Mouse (Mus musculus): ENCODE data around the gene Slc3a2.

The Slc3a2 gene

DNA sequence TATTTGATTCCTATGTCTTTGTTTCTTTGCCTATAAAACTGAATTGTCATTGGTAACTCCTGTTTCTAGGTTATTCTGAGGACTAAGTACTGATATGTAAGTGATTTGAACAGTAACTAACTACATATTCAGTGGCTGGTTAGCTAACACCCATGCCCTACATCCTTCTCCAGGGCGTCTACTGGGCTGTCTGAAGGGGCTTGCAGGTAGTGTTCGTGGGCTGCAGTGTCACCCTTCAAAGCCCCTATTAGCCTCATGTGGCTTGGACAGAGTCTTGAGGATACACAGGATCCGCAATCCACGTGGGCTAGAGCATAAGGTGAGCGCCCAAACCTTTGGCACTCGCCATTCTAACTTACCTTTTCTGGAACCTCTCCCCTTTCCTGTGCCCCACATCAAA is 16.5 kb upstream of the Slc3a2 start:
- ChIA-PET CTCF (interaction anchor here in 2 of 4 experiments (0.9 to 1.7 kb wide), 2 partner anchors 21 to 22 kb away, joined by 5 to 17 read pairs; no protein-coding TSS in a partner anchor), POLR2A (interaction anchor here (0.7 to 31.6 kb wide), 34 partner anchors 11 to 328 kb away, joined by 3 to 1732 read pairs (median 10); partner anchors contain the start of genes Nxf1 (in 3 of the 4), Slc3a2 (in 3 of the 4), Hnrnpul2 (in 2 of the 4) and Taf6l (in 2 of the 4))

DNA sequence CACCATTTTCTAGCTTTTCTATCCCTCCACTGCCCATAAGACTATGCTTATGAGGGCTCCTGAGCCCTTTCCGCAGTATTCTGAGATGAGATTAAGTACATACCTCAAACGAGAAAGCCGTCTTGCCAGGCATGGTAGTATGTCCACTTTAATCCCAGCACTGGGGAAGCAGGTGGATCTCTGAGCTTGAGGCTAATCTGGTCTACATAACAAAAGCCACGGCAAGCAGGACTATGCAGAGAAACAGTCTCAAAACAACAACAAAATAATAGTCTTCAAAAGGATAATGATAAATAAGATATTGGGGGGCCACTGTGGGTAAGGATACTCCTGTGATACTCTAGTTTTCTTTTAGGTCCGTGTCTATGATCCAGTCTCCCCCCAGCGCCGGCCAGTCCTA is 15.7 kb upstream of the Slc3a2 start:
- ChIA-PET CTCF (no interaction called here), POLR2A (interaction anchor here (0.7 to 31.6 kb wide), 34 partner anchors 8 to 228 kb away, joined by 3 to 1732 read pairs (median 8); partner anchors contain the start of genes Nxf1 (in 3 of the 4), Slc3a2 (in 3 of the 4), 1810009A15Rik (in 2 of the 4) and Gm49416 (in 2 of the 4))

DNA sequence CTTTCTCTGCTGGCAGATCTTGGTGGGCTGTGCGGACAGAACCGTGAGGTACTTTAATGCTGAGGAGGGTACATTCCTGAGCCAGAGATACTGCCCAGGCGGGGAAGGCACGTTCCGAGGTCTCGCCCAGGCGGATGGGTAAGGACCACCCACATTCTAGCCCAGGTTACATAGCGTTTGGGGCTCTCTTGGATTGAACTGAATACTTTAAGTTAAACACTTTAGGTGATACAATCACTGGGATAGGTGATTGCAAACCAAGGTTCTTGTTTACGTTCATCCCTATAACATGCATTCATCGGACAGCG is 12.9 kb upstream of the Slc3a2 start:
- ChIA-PET CTCF (no interaction called here), POLR2A (interaction anchor here in 3 of 4 experiments (0.6 to 31.6 kb wide), 25 partner anchors 8 to 1418 kb away, joined by 3 to 1732 read pairs (median 7); partner anchors contain the start of genes Nxf1 (in 3 of the 3), Slc3a2 (in 3 of the 3), Hnrnpul2 (in 2 of the 3) and Taf6l (in 2 of the 3))

DNA sequence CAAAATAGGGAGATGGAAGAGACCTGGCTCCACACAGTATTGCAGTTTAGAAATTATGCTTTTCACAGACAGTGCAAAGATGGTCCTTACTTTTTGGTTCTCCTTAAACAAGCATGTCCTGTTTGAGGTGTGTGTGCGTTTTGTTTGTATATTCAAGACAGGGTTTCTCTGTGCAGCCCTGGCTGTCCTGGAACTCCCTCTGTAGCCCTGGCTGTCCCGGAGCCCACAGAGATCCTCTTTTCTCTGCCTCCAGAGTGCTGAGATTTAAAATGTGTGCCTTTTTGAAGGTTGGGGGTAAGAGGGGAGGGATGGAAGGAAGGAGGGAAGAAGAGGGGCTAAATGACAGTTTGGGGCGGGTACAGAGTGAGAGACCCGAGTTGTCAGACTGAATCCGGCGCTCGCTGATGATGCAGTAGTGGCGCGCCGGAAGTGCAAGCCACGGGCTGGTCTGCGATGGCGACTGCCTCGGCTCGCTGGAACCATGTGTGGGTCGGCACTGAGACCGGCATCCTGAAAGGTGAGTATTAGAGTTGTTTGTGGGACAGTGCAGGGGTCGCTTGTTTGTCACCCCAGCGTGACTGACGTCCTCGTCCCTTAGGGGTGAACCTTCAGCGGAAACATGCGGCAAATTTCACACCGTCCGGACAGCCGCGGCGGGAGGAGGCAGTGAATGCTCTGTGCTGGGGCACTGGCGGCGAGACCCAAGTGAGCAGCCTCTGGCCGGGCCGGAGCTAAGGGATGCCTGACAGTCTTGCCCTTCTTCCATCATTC is 12.4 kb upstream of the Slc3a2 start, which contains the start of gene Wdr74:
Gene Wdr74 (plus strand): TSS at position 439 of the 771 bp plus-strand sequence.
- POLR2A ChIA-PET: interaction anchor here in 3 of 4 experiments (0.6 to 31.6 kb wide), 17 partner anchors 8 to 1417 kb away, joined by 3 to 1732 read pairs (median 5); partner anchors contain the start of genes Slc3a2 (in 3 of the 3), Nxf1 (in 2 of the 3), Hnrnpul2 (in 1 of the 3) and Taf6l (in 1 of the 3)
- CTCF ChIA-PET: no interaction called here

DNA sequence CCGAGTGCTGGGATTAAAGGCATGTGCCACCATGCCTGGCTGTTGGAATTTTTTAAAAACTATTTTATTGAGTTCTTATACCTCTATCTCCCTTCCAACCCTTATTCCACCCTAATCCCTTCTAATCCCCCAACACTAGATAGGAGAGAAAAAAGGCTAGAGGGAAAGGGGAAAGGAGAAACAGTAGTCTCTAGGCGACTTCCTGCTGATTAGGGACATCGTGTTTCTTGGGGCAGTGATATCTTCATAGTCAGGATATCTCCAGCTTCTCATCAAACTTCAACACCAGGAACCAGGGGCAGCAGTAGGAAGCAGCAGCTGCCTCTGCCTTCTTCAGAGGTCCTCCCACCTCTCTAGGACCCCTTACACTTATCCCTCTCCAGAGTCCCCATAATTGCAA is 11.2 kb upstream of the Slc3a2 start:
- CTCF ChIA-PET: interaction anchor here in 1 of 4 experiments (0.9 kb wide), 1 partner anchor 11 kb away, joined by 4 read pairs; the partner anchor contains the start of gene Slc3a2
- POLR2A ChIA-PET: interaction anchor here in 3 of 4 experiments (0.5 to 31.6 kb wide), 9 partner anchors 11 to 39 kb away, joined by 3 to 1732 read pairs (median 5); partner anchors contain the start of genes Slc3a2 (in 3 of the 3), Nxf1 (in 2 of the 3) and Tmem179b (in 1 of the 3)

DNA sequence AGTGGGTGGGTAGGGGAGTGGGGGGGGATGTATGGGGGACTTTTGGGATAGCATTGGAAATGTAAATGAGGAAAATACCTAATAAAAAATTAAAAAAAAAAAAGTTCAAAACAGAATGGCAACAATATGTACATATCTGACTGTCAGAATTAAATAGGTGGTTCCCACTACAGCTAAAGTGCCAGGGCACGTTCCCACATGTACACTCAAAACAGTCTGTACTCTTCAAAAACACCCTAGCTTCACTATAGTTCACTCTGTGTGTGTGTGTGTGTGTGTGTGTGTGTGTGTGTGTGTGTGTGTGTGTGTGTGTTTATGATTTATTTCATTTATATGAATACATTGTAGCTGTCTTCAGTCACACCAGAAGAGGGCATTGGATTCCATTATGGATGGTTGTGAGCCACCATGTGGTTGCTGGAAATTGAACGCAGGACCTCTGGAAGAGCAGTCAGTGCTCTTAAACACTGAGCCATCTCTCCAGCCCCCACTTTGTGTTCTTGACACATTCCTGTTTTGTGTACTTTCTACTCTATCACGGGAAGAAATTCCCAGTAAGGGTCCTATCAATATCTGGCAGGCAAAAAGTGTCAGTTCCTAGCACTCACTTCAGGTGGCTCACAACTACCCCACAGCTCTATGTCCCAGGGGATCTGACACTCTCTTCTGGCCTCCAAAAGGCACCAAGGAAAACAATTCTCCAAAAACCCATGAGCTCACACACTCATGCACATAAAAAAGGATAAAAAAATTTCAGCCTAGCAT is 5.3 kb upstream of the Slc3a2 start:
- ChIA-PET CTCF (interaction anchor here in 1 of 4 experiments (0.7 to 2.6 kb wide), 4 partner anchors 10 to 45 kb away, joined by 3 to 21 read pairs (median 4); no protein-coding TSS in a partner anchor), POLR2A (interaction anchor here (0.6 to 31.6 kb wide), 87 partner anchors 5 to 1402 kb away, joined by 3 to 1732 read pairs (median 5); partner anchors contain the start of genes 1700092M07Rik (in 4 of the 4), Stx5a (in 4 of the 4), Taf6l (in 4 of the 4) and Nxf1 (in 3 of the 4))

DNA sequence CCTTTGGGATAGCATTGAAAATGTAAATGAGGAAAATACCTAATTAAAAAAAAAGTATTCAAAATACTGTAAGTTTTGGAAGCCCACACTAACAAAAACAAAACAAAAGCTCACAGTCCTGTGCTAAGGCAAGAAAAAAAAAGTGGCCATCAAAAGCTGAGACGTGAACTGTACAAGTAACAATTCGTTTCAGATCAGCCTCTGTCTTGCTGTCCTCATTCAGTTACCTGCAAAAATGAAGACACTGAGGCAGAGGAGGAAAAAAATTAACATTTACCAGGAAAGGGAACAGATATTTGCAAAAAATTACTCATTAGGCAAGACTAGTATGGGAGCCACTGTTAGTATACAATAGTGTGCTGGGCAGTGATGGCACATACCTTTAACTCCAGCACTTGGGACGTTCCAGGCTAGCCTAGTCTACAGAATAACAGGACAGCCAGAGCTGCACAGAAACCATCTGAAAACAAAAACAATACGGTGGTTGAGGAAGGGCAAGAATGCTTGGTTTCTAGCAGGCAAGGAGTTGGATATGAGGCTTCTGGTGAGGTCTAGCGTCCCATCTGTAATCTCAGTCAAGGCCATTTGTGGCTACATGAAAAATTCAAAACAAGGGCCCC is 4.4 kb upstream of the Slc3a2 start:
- CTCF ChIA-PET: interaction anchor here in 1 of 4 experiments (1.2 to 2.6 kb wide), 2 partner anchors 9 to 11 kb away, joined by 4 to 21 read pairs; no protein-coding TSS in a partner anchor

DNA sequence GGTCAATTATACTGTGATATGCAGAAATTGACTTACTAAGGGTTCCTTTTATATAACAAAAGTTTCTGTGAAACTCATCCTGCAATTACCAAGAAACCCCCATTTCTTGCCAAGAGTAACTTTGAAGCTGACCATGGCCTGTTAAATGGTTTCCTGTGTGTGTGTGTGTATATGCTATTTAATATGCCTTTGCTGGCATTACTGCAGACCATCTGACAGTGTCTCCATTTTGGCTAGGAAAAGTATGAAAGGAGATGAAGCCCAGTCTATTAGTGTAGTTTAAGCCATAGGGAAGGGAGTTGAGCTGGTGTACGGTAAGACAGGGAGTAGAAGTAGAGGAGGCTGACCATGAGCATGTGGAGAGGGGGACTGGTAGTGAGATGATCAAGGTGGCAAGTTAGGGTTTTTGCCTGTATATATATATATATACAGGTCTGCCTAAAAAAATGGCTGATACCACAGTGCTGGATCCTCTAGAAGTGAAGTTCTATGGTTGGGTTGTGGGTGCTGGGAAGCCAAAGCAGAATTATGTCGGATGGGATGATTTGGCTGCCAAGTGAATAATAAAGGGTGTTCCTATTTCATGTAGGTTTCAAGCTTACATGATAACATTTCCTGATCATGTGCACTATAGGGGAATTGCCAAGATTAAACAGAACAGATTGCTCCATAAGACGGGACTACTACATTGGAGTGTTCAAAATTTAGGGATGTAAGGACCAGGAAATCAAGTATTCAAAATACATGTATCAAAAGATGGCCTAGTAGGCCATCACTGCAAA is 3.6 kb upstream of the Slc3a2 start:
- ChIA-PET POLR2A (interaction anchor here (0.6 to 31.6 kb wide), 65 partner anchors 5 to 1219 kb away, joined by 3 to 1732 read pairs (median 9); partner anchors contain the start of genes 1700092M07Rik (in 4 of the 4), Stx5a (in 4 of the 4), Taf6l (in 4 of the 4) and 1810009A15Rik (in 3 of the 4)), CTCF (interaction anchor here in 1 of 4 experiments (0.7 to 2.6 kb wide), 2 partner anchors 9 kb away, joined by 3 to 21 read pairs; no protein-coding TSS in a partner anchor)

More for the DNA sequence above, 4.4 kb upstream of the Slc3a2 start:
- POLR2A ChIA-PET: interaction anchor here (0.6 to 31.6 kb wide), 81 partner anchors 6 to 1401 kb away, joined by 3 to 1732 read pairs (median 5); partner anchors contain the start of genes 1700092M07Rik (in 4 of the 4), Stx5a (in 4 of the 4), Taf6l (in 4 of the 4) and Tmem179b (in 4 of the 4)

DNA sequence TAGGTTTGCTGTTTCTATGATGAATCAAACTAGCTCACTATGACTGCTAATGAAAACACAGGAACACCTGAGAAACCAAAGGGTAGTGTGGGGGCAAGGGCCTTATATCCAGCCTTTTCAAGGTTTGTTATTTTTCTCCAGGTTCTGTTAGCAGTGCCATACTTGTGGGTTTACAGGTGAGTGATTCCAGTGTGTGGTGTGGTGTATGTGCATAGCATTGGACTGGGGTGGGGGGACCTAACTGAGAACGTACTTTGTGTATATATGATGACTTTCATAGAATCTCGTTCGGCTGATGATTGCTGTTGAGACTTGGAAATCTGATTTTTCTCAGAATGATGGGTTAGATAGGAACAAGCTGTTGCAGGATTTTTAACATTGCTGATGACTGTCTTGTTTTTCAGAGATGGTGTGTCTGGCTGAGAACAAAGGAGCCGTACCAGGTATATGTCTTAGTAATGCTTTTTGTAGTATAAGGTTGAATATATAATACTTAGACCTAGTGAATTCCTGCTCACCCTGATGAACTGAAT is 2.0 kb upstream of the Slc3a2 start:
- ChIA-PET CTCF (no interaction called here), POLR2A (interaction anchor here (0.5 to 31.6 kb wide), 60 partner anchors 3 to 1356 kb away, joined by 3 to 1732 read pairs (median 9); partner anchors contain the start of genes 1700092M07Rik (in 4 of the 4), Nxf1 (in 4 of the 4), Stx5a (in 4 of the 4) and 1810009A15Rik (in 3 of the 4))

DNA sequence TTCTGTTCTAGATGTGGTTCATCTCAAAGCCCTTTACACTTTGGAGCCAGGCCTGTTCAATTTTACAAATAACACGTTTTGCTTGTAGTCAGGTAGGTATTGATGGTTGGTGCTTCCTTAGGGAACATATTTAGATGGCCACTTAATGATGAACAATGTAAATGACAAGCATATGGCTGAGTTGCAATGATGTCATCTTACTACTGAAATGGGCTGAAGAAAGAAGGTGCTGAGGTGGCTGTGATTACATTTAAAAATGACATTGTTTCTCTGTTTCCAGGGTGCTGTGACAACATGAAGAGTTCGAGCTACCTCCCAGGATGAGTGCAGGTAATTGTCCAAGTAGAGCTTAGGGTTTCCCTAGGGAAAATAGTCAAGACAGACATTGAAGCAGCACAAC is 1.2 kb upstream of the Slc3a2 start:
- CTCF ChIA-PET: no interaction called here
- POLR2A ChIA-PET: interaction anchor here (0.7 to 31.6 kb wide), 37 partner anchors 3 to 1666 kb away, joined by 3 to 1732 read pairs (median 13); partner anchors contain the start of genes Nxf1 (in 4 of the 4), 1700092M07Rik (in 3 of the 4), Stx5a (in 3 of the 4) and 1810009A15Rik (in 2 of the 4)

DNA sequence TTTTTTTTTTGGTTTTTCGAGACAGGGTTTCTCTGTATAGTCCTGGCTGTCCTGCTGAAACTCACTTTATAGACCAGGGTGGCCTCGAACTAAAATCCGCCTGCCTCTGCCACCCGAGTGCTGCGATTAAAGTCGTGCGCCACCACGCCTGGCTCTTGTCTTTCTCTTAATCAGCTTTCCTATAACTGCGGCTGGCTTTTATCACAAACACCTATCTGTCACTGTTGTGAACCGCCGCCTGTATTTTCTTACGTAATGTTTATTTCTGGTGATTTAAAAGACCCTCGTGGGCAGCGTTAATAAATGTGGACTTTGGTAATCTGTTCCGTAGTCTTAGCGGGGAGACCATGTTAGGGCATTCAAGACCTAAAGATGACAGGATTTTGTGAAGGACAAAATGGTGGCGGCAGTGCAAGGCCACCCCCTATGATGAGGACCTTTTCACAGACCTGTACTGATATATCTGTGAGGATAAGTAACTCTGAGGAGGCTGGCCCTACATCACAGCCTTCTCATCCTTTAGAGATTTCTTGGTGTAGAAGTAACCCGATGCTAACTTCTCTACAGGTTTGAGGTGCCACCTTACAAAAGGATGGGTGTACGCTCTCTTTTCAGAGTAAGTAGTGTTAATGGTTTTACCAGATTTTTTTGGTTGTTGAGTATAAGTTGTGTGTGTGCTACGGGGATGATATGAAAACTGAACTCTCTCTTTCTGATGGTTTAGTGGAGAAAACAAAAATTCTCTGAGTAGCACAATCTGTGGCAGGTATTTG is 591 bp upstream of the Slc3a2 start:
- ChIA-PET CTCF (interaction anchor here in 3 of 4 experiments (0.8 to 2.7 kb wide), 8 partner anchors 10 to 243 kb away, joined by 3 to 39 read pairs (median 4); partner anchors contain the start of genes Eef1g (in 1 of the 3) and Stx5a (in 1 of the 3)), POLR2A (interaction anchor here (0.6 to 31.6 kb wide), 228 partner anchors 2 to 1893 kb away, joined by 3 to 1732 read pairs (median 6); partner anchors contain the start of genes 1700092M07Rik (in 3 of the 4), Eef1g (in 3 of the 4), Ganab (in 3 of the 4) and Gng3 (in 3 of the 4))

DNA sequence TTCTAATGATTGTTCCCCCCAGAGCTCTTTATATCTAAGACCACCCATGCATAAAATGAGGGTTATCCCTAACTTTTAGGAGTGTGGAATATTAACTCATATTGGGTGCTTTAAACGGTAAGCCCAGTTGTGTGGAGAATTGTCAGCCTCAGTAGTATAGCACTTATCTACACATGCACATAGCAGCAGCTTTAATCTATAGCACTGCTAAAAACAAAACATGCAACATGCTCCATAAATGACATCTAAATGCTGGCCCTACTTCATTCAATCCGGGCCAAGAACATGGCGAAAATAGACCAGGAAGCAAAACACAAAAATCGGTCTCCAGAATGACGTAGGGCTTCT is 636 bp downstream of the Slc3a2 start:
- POLR2A ChIA-PET: interaction anchor here (0.6 to 31.6 kb wide), 253 partner anchors 1 to 1781 kb away, joined by 3 to 1732 read pairs (median 5); partner anchors contain the start of genes Zbtb3 (in 4 of the 4), 1700092M07Rik (in 3 of the 4), AC129217.1 (in 3 of the 4) and B3gat3 (in 3 of the 4)
- CTCF ChIA-PET: interaction anchor here (0.6 to 2.7 kb wide), 10 partner anchors 9 to 244 kb away, joined by 3 to 39 read pairs (median 4); partner anchors contain the start of genes Eef1g (in 1 of the 4) and Stx5a (in 1 of the 4)

DNA sequence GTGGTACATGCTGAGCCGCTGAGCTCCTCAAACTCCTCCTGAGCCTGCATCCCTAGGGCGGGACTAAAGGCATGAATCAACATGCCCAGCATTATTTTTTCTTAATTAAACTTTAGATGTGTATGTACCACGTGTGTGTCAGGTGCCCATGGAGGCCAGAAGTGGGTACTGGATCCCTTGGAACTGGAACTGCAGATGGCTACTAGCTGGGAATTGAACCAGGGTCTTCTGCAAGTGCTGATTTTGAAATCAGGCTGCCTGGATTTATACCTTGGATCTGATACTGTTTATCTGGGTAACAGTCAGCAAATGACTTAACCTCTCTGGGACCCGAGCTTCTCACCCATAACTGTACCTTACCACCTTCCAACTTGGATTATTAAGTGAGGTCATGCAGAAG is 1.1 kb downstream of the Slc3a2 start:
- POLR2A ChIA-PET: interaction anchor here (0.6 to 31.6 kb wide), 72 partner anchors 0 to 1946 kb away, joined by 3 to 1732 read pairs (median 7); partner anchors contain the start of genes 1700092M07Rik (in 3 of the 4), Nxf1 (in 3 of the 4), Stx5a (in 3 of the 4) and 1810009A15Rik (in 2 of the 4)
- CTCF ChIA-PET: interaction anchor here in 3 of 4 experiments (0.5 to 2.7 kb wide), 4 partner anchors 8 to 39 kb away, joined by 5 to 39 read pairs (median 7); no protein-coding TSS in a partner anchor

DNA sequence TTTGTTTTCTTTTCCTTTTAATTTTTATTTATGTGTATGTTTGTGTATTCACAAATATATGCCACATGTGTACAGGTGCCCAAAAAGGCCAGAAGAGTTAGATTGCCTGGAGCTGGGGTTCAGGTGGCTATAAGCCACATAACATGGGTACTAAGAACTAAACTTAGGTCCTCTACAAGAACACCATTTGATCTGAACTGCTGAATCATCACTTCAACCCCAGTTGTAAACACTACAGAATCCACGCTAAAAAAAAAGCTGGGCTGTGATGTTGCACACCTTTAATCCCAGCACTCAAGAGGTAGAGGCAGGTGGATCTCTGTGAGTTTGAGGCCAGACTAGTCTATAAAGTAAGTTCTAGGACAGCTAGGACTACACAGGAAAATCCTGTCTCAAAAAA is 1.8 kb downstream of the Slc3a2 start:
- POLR2A ChIA-PET: interaction anchor here (0.7 to 31.6 kb wide), 34 partner anchors 0 to 1157 kb away, joined by 3 to 1732 read pairs (median 14); partner anchors contain the start of genes 1700092M07Rik (in 3 of the 4), Nxf1 (in 3 of the 4), Stx5a (in 3 of the 4) and 1810009A15Rik (in 2 of the 4)
- CTCF ChIA-PET: interaction anchor here in 3 of 4 experiments (0.6 to 2.7 kb wide), 3 partner anchors 8 to 95 kb away, joined by 4 to 39 read pairs (median 7); no protein-coding TSS in a partner anchor

Measured in embryonic stem cell, embryonic (primary cell).